Mouse (Mus musculus) stomach, postnatal 0 days (tissue): ENCODE data around the gene Cdkn1a.

Experiments used
- CTCF ChIP-seq: IDR thresholded peaks from 2 replicates; pipeline ENCODE4 v1.5.1; 2016; ENCODE audit warnings: antibody characterized with exemption, low read depth, mild to moderate bottlenecking, moderate library complexity
- EP300 ChIP-seq: optimal IDR thresholded peaks from 2 replicates; pipeline ENCODE3; 2016; ENCODE audit warnings: antibody characterized with exemption

GRCm38 (mm10) chr17:29059581-29059980 lies 31.2 kb upstream of the Cdkn1a start:
- no peak for TF ChIP-seq CTCF
- TF ChIP-seq EP300: no peak
